Mouse (Mus musculus) thymus, postnatal 0 days (tissue): ENCODE measurements around the gene Thoc6. TPM values are rescaled to one million over a fixed set of nuclear protein-coding genes. Genes with fewer than 3 reads are reported as not detected.

Experiments used
- DNase-seq: peaks from one replicate; pipeline ENCODE4 v3.0.0-alpha.2; 2015; ENCODE audit warnings: low spot score
- polyA plus RNA-seq: library from polyadenylated mRNA; unstranded; fragments of >200 nt; fragmentation: Nextera tagmentation; extraction: Ambion mirVana; gene quantifications from 2 replicates; pipeline ENCODE4 v1.2.1, GENCODE M21; 2015

Thoc6 gene
- polyA plus RNA-seq, 1 experiment from 2014 or later, result 47.3 TPM

DNA sequence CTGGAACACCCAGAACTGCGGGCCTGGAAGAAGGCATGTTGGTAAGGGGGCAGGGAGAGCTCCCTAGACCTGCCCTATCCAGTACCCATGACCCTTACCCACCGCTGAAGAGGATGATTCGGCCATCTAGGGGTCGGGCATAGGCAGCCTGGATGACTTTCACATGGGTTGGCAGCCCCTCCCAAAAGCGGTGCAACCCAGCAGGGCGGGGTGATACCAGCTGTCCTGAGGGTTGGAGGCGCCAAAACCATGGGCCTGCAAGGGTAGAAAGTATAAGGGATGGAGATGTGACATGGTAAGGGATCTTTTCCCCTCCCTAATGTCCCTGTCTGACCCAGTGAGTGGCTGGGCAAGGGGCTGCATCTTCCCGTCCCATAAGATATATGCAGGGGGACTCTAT, 42.4 kb downstream of the Thoc6 start:
- no peak for DNase-seq

GRCm38 (mm10) chr17:23630195-23631020, 43.3 kb downstream of the Thoc6 start:
- peak; percentile 69 for DNase-seq

GRCm38 (mm10) chr17:23627813-23628212, 45.9 kb downstream of the Thoc6 start:
- DNase-seq, result no peak

GRCm38 (mm10) chr17:23620351-23620750, 53.3 kb downstream of the Thoc6 start:
- peak; percentile 65 for DNase-seq

Other genes starting within 250 kb of the Thoc6 start
- gene Vmn2r117, start 194.2 kb downstream of the Thoc6 start, polyA plus RNA-seq, result not detected in 2 replicates
- 14.6 and 14.9 TPM in 2 replicates for gene Zfp213, start 109.6 kb downstream of the Thoc6 start, polyA plus RNA-seq
- 1.5 and 1.7 TPM in 2 replicates for gene Zfp13, start 74.4 kb downstream of the Thoc6 start, polyA plus RNA-seq
- gene Zscan10, start 73.0 kb downstream of the Thoc6 start, polyA plus RNA-seq, result 0.05 and 0.08 TPM in 2 replicates
- gene Mmp25, start 28.6 kb downstream of the Thoc6 start, polyA plus RNA-seq, result 0.59 and 1.1 TPM in 2 replicates
- gene Bicdl2, start 13.4 kb downstream of the Thoc6 start, polyA plus RNA-seq, result 0.58 and 0.99 TPM in 2 replicates
- 62.0 and 70.7 TPM in 2 replicates for gene Hcfc1r1, start 286 bp downstream of the Thoc6 start, polyA plus RNA-seq
- 6.0 and 9.4 TPM in 2 replicates for gene Tnfrsf12a, start 3.6 kb upstream of the Thoc6 start, polyA plus RNA-seq
- gene Cldn6, start 5.4 kb upstream of the Thoc6 start, polyA plus RNA-seq, result 0.39 and 0.45 TPM in 2 replicates
- gene Cldn9, start 10.1 kb upstream of the Thoc6 start, polyA plus RNA-seq, result 0.57 and 1.3 TPM in 2 replicates
- 0.26 and 0.77 TPM in 2 replicates for gene 1520401A03Rik, start 48.9 kb upstream of the Thoc6 start, polyA plus RNA-seq
- 35.9 and 40.1 TPM in 2 replicates for gene Pkmyt1, start 52.5 kb upstream of the Thoc6 start, polyA plus RNA-seq
- gene Paqr4, start 67.0 kb upstream of the Thoc6 start, polyA plus RNA-seq, result 6.1 and 7.6 TPM in 2 replicates
- gene Kremen2, start 72.0 kb upstream of the Thoc6 start, polyA plus RNA-seq, result 7.2 and 7.3 TPM in 2 replicates
- gene Flywch1, start 97.7 kb upstream of the Thoc6 start, polyA plus RNA-seq, result 37.7 and 41.0 TPM in 2 replicates
- 13.4 and 14.6 TPM in 2 replicates for gene Flywch2, start 112.2 kb upstream of the Thoc6 start, polyA plus RNA-seq
- 318 and 508 TPM in 2 replicates for gene Srrm2, start 116.7 kb upstream of the Thoc6 start, polyA plus RNA-seq
- gene Elob, start 155.3 kb upstream of the Thoc6 start, polyA plus RNA-seq, result 1,085 and 1,139 TPM in 2 replicates
- 0.40 and 0.48 TPM in 2 replicates for gene Prss33, start 162.2 kb upstream of the Thoc6 start, polyA plus RNA-seq
- 0.12 and 0.14 TPM in 2 replicates for gene Prss32, start 170.0 kb upstream of the Thoc6 start, polyA plus RNA-seq
- gene Prss41, start 170.3 kb upstream of the Thoc6 start, polyA plus RNA-seq, result 0.28 and 0.42 TPM in 2 replicates
- gene Prss21, start 194.2 kb upstream of the Thoc6 start, polyA plus RNA-seq, result not detected in 2 replicates
- 3.0 TPM in 2 replicates for gene Dcpp1, start 207.0 kb upstream of the Thoc6 start, polyA plus RNA-seq
- gene Dcpp2, start 207.0 kb upstream of the Thoc6 start, polyA plus RNA-seq, result 0.65 and 1.1 TPM in 2 replicates
- 1.9 and 3.2 TPM in 2 replicates for gene Dcpp3, start 243.6 kb upstream of the Thoc6 start, polyA plus RNA-seq